Mouse (Mus musculus) cortical plate, adult 2 months (tissue): ENCODE measurements around the gene Gm3543. TPM values are rescaled to one million over a fixed set of nuclear protein-coding genes. Genes with fewer than 3 reads are reported as not detected.
"Not testable (repeated sequence)": the region's sequence is repeated elsewhere in the genome, so short reads cannot be mapped to it uniquely, and the experiment has no call there.

Experiments
- H3K27ac ChIP-seq: fragments of 200-500 bp; 2 replicates; pipeline ENCODE4 v1.5.1; 2012; ENCODE audit warnings: low read length, control low read depth, inconsistent platforms; ENCODE audit not compliant: insufficient read depth
- H3K4me1 ChIP-seq: fragments of 200-500 bp; 2 replicates; pipeline ENCODE4 v1.6.1; 2011; ENCODE audit warnings: low read length; ENCODE audit not compliant: control insufficient read depth, insufficient read depth
- H3K4me3 ChIP-seq: fragments of 200-500 bp; 2 replicates; pipeline ENCODE4 v1.5.1; 2011; ENCODE audit warnings: mild to moderate bottlenecking, low read length, control low read depth; ENCODE audit not compliant: insufficient read depth
- polyA plus RNA-seq: library from polyadenylated mRNA; depleted of rRNA; stranded (reverse); fragments of >200 nt; gene quantifications from 2 replicates; pipeline ENCODE4 v1.2.3, GENCODE M21; 2012; rRNA removed

Gene Gm3543
- polyA plus RNA-seq, result not detected in 2 replicates

DNA sequence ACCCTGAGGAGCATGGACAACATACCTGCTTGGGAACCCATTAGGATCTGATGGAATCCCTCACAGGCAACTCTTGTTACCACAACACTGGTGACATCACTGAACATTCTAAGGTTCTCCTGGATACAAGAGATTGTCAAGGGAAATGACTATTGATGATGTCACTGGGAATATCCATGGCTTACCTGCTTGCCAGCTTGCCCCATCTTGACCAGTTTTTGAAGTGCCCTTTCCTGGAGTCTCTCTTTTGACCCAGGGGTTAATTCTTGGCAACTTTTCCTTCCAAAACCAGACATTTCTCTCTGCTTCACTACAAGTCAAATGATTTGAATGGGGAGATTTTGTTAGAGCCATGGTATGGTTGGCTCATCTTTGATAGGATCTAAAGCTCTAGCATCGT lies at the start of gene Gm3543:
Gene Gm3543, minus strand, starts transcription at position 101 of the 400 bp plus-strand sequence.
- not testable (repeated sequence) for H3K27ac ChIP-seq, H3K4me3 ChIP-seq, H3K4me1 ChIP-seq

DNA sequence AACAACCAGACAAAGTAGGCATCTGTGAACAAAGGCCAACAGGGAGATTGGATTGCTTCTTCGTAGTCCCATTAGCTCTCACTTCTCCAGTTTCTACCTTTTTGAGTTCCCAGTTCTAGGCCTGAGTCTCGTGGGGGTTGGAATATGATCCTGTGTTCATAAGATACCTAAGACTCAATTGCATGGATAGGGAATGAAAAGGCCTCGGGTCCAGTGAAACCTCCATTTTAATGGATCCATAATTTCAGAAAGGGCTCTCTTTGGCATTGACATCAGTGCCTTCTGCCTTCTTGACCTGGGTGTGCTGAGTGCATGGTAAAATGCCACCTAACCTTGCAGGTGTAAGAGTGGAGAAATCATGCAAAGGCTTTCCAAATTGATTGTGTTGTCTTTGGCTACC lies 14.5 kb downstream of the Gm3543 start:
- H3K4me1 ChIP-seq, H3K4me3 ChIP-seq, H3K27ac ChIP-seq: not testable (repeated sequence)

DNA sequence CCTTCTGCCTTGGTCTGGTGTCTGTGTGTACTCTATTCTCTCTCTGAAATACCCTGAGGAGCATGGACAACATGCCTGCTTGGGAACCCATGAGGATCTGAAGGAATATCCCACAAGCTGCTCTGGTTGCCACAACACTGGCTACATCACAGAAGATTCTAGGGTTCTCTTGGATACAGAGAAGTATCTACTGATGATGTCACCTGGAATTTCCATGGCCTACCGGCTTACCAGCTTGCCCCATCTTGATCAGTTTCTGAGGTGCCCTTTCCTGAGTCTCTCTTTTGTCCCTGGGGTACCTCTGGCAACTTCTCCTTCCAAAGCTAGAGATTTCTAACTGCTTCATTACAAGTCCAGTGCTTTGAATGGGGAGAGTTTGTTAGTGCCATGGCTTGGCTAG lies 15.3 kb downstream of the Gm3543 start, which contains the start of gene Gm6401:
Gene Gm6401, minus strand, starts transcription at position 101 of the 400 bp plus-strand sequence.
- not testable (repeated sequence) for H3K4me3 ChIP-seq, H3K27ac ChIP-seq, H3K4me1 ChIP-seq

DNA sequence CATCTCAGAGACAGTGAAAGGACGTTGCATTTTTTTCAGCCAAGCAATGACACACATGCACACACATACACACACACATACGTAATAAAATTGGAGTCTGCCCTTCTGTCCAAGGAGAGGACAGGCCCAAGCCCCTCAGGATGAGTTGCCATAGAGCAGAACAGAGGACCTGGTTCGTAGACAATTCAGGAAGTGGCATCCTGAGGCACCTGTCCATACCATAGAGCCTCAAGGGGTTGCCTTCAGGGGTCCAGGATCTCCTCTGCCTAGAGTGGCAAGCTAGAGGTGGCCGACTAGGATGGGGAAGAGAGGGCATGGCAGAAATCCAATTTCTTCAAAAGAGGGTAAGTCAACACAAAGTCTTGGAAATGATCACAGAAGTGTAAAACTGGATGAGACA lies 19.0 kb downstream of the Gm3543 start:
- H3K4me3 ChIP-seq, H3K4me1 ChIP-seq, H3K27ac ChIP-seq: not testable (repeated sequence)

DNA sequence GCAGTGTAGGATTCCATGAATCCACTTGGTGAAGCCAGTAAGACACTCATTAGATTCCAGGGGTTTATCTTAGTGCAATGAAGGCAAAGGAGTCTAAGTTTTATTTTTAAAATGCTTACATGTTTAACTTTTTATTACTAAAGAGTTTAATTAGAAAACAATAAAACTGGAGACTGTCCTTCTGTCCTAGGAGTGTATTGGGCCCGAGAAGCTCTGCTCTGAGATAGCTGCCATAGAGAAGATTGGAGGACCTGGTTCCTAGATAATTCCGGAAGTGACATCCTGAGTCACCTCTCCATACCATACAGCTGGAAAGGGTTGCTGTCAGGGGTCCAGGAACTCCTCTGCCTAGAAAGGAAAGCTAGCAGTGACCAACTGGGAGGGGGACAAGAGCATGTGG lies 39.4 kb downstream of the Gm3543 start, which contains the start of gene 1700024B05Rik:
Gene 1700024B05Rik, plus strand, starts transcription at position 301 of the 400 bp plus-strand sequence.
- H3K27ac ChIP-seq, H3K4me1 ChIP-seq, H3K4me3 ChIP-seq: not testable (repeated sequence)

Other genes starting within 250 kb of the Gm3543 start
- gene Gm7929, start 232.7 kb downstream of the Gm3543 start, polyA plus RNA-seq, result not detected in 2 replicates
- not detected in 2 replicates for gene Gm47189, start 210.9 kb downstream of the Gm3543 start, polyA plus RNA-seq
- gene Gm7980, start 76.0 kb downstream of the Gm3543 start, polyA plus RNA-seq, result not detected in 2 replicates
- not detected in 2 replicates for gene 1700049E17Rik1, start 58.4 kb downstream of the Gm3543 start, polyA plus RNA-seq
- gene 1700024B05Rik, start 39.3 kb downstream of the Gm3543 start, polyA plus RNA-seq, result not detected in 2 replicates
- gene Gm6401, start 15.4 kb downstream of the Gm3543 start, polyA plus RNA-seq, result not detected in 2 replicates
- not detected in 2 replicates for gene Gm7951, start 134.0 kb upstream of the Gm3543 start, polyA plus RNA-seq
- gene Gm17027, start 179.3 kb upstream of the Gm3543 start, polyA plus RNA-seq, result not detected in 2 replicates
- gene Gm3573, start 207.5 kb upstream of the Gm3543 start, polyA plus RNA-seq, result not detected in 2 replicates